14 mouse cellular contexts compared by ENCODE assay signal in the genomic region with DNA sequence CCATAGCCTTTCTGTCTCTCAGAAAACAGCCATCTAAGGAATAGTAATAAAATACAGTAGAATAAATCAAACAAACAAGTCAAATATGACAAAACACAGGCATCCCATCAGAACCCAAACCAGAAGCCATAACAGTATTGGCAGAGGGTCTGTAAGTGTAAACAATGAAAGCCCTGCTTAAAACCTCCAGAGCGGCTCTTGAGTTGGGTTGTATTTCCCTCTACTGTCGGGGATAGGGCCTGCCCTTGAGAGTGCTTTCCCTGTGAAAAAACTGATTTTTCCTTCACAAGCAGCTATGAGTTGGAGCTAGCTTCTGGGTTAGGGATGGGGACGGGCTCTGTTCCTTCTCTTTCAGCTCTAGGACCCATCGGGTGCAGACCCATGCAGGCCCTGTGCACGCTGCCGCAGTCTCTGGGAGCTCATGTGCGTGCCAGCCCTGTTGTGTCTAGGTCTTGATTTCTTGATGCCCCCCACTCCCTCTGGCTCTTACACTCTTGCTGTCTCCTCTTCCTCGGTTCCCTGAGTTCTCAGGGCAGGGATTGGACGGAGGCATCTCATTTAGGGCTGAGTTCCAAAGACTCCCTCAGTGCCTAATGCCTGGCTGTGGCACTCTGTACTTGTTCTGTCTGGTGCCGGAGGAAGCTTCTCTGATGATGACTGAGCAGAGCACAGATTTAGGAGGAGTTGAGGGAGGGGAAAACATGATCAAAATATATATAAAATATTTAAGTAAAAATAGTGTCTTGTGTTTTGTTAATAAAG. TPM values are rescaled to one million over a fixed set of nuclear protein-coding genes. Genes with fewer than 3 reads are reported as not detected.
DNase-seq lines count a peak whose midpoint lies in the region; ATAC-seq and TF ChIP-seq lines count a peak whose summit lies in the region.
"Had no signal": no experiment of that assay in that cellular context is flagged by ENCODE, and none has a peak within 500 bp of the region (broad histone marks: within the 10 kb centered on the region; RNA-seq: fewer than 3 reads in every experiment).

No protein-coding gene starts in this region.

- H3K4me2 ChIP-seq in heart, embryonic 15.5 days, result no peak overlapping the region
- H3K4me2 ChIP-seq in lung, postnatal 0 days (replicated peaks; ENCODE audit: low read depth, low read length), result no peak overlapping the region
- H3K4me2 ChIP-seq in intestine, embryonic 14.5 days (ENCODE audit: low read length), result 0 out of 2 replicates have a peak overlapping the region, but pooled peaks have one; percentile 22
- H3K4me2 ChIP-seq: hindbrain, embryonic 15.5 days; neural tube, embryonic 13.5 days had no signal

- H3K27me3 ChIP-seq in heart, embryonic 15.5 days, result no peaks in the 10 kb centered on the region
- no peaks in the 10 kb centered on the region for H3K27me3 ChIP-seq in lung, postnatal 0 days (replicated peaks; ENCODE audit: insufficient read depth, low read length)
- H3K27me3 ChIP-seq in intestine, embryonic 14.5 days (replicated peaks; ENCODE audit: control insufficient read depth, insufficient read depth, low read length), result no peaks in the 10 kb centered on the region
- H3K27me3 ChIP-seq: hindbrain, embryonic 15.5 days; neural tube, embryonic 13.5 days had no signal

- no peak for DNase-seq in heart, postnatal 14 days
- DNase-seq in lung, postnatal 0 days (ENCODE audit: low spot score), result peak; percentile 35
- no peak for DNase-seq in lung, postnatal 25 days (ENCODE audit: low spot score)
- no peak for DNase-seq in intestine, embryonic 14.5 days (ENCODE audit: low spot score)
- no peak for DNase-seq in testis, postnatal 14 days (ENCODE audit: low spot score)
- DNase-seq: adrenal gland, postnatal 25 days; liver, postnatal 0 days; midbrain, embryonic 14.5 days; thymus, postnatal 36 days had no signal

- no peaks in the 10 kb centered on the region for H3K9me3 ChIP-seq in heart, embryonic 15.5 days (replicated peaks)
- H3K9me3 ChIP-seq in lung, postnatal 0 days (ENCODE audit: low read length), result no peaks in the 10 kb centered on the region
- no peaks in the 10 kb centered on the region for H3K9me3 ChIP-seq in intestine, embryonic 14.5 days (ENCODE audit: control insufficient read depth, low read length)
- H3K9me3 ChIP-seq: heart, embryonic 10.5 days; hindbrain, embryonic 15.5 days; neural tube, embryonic 13.5 days had no signal

- no peak for ATAC-seq in heart, embryonic 15.5 days (replicated peaks; ENCODE audit: insufficient number of reproducible peaks, insufficient read depth, low FRiP score, low read depth)
- ATAC-seq in lung, postnatal 0 days, result no peak
- no peak; the same call in 1 of the 2 replicates for ATAC-seq in intestine, embryonic 14.5 days (replicated peaks; ENCODE audit: low FRiP score, low TSS enrichment, low read depth)
- ATAC-seq in megakaryocyte, adult 5-6 weeks (ENCODE audit: poor library complexity, severe bottlenecking), result no peak
- ATAC-seq: liver, postnatal 0 days had no signal

- no peak for TF ChIP-seq EP300 in lung, postnatal 0 days (IDR thresholded peaks at IDR 0.05)

- H3K9ac ChIP-seq in heart, embryonic 15.5 days, result no peak overlapping the region
- H3K9ac ChIP-seq in lung, postnatal 0 days (replicated peaks; ENCODE audit: low read depth), result no peak overlapping the region
- H3K9ac ChIP-seq in intestine, embryonic 14.5 days (ENCODE audit: low read length), result no peak overlapping the region
- H3K9ac ChIP-seq: hindbrain, embryonic 15.5 days; liver, postnatal 0 days; neural tube, embryonic 13.5 days had no signal

- 0 out of 2 replicates have a peak overlapping the region, but pooled peaks have one; percentile 28 for H3K27ac ChIP-seq in heart, embryonic 15.5 days
- H3K27ac ChIP-seq in lung, postnatal 0 days (ENCODE audit: low read length), result peak overlapping the region; percentile 38; the same call in 1 of the 2 replicates
- peak overlapping the region; percentile 47 for H3K27ac ChIP-seq in intestine, embryonic 14.5 days (ENCODE audit: low read depth)
- H3K27ac ChIP-seq: heart, embryonic 10.5 days; hindbrain, embryonic 15.5 days; neural tube, embryonic 13.5 days had no signal

- peaks cover 6% of the 10 kb centered on the region; the same call in 1 of the 2 replicates for H3K4me1 ChIP-seq in heart, embryonic 15.5 days (replicated peaks)
- peaks cover 11% of the 10 kb centered on the region; the same call in 1 of the 2 replicates for H3K4me1 ChIP-seq in lung, postnatal 0 days (ENCODE audit: insufficient read depth, low read depth, low read length)
- peaks cover 26% of the 10 kb centered on the region for H3K4me1 ChIP-seq in intestine, embryonic 14.5 days (replicated peaks; ENCODE audit: control insufficient read depth, insufficient read depth, low read length)

- intact Hi-C loops in heart, postnatal 14 days (cut with DNase I), result no loop called here

- peak; percentile 25 for TF ChIP-seq CTCF in lung, postnatal 0 days (IDR thresholded peaks at IDR 0.05)

- WGBS in heart, embryonic 15.5 days, result 73% methylated on average over 10 of the region's 10 CpGs
- WGBS in lung, postnatal 0 days, result 53% methylated on average over 10 of the region's 10 CpGs
- WGBS in intestine, embryonic 14.5 days, result 43% methylated on average over 10 of the region's 10 CpGs

- peaks cover 2% of the 10 kb centered on the region; the same call in 1 of the 2 replicates for H3K36me3 ChIP-seq in heart, embryonic 15.5 days
- no peaks in the 10 kb centered on the region for H3K36me3 ChIP-seq in lung, postnatal 0 days (ENCODE audit: insufficient read depth, low read length)
- H3K36me3 ChIP-seq in intestine, embryonic 14.5 days (ENCODE audit: control insufficient read depth, insufficient read depth, low read length), result peaks cover 8% of the 10 kb centered on the region
- H3K36me3 ChIP-seq: hindbrain, embryonic 15.5 days had no signal

- no peak overlapping the region for H3K4me3 ChIP-seq in heart, embryonic 15.5 days
- no peak overlapping the region for H3K4me3 ChIP-seq in lung, postnatal 0 days (ENCODE audit: low read depth, low read length)
- H3K4me3 ChIP-seq in intestine, embryonic 14.5 days (ENCODE audit: low read depth, low read length), result no peak overlapping the region
- H3K4me3 ChIP-seq: heart, embryonic 10.5 days; hindbrain, embryonic 15.5 days; neural tube, embryonic 13.5 days had no signal

RNA-seq across cellular contexts. Expression of a gene that starts 20.3 kb away (rescaled TPM):
- polyA plus RNA-seq in heart, embryonic 15.5 days (2015; fragmentation: Nextera tagmentation; extraction: Ambion mirVana), result 15.1 and 19.1 TPM in 2 replicates
- 10 to 100 TPM; 17.6 to 18.0 TPM for total RNA-seq in heart, postnatal 14 days (2021)
- polyA plus RNA-seq in lung, postnatal 0 days (2015; fragmentation: Nextera tagmentation; extraction: Ambion mirVana), result 37.1 and 43.8 TPM in 2 replicates
- polyA plus RNA-seq in intestine, embryonic 14.5 days (2014; fragmentation: Nextera tagmentation; extraction: Ambion mirVana), result 48.0 and 51.8 TPM in 2 replicates
- 18.8 and 19.9 TPM in 2 replicates for total RNA-seq in megakaryocyte, adult 5-6 weeks (2015)
- total RNA-seq in megakaryocyte, adult 5-6 weeks (2017), result 12.4 and 14.7 TPM in 2 replicates

RNA-seq across cellular contexts. Expression of a gene that starts 46.6 kb away (rescaled TPM):
- 4.9 and 5.7 TPM in 2 replicates for polyA plus RNA-seq in heart, embryonic 15.5 days (2015; fragmentation: Nextera tagmentation; extraction: Ambion mirVana)
- 10 to 100 TPM; 17.4 to 20.7 TPM for total RNA-seq in heart, postnatal 14 days (2021)
- 4.4 and 4.8 TPM in 2 replicates for polyA plus RNA-seq in lung, postnatal 0 days (2015; fragmentation: Nextera tagmentation; extraction: Ambion mirVana)
- 8.8 and 9.1 TPM in 2 replicates for polyA plus RNA-seq in intestine, embryonic 14.5 days (2014; fragmentation: Nextera tagmentation; extraction: Ambion mirVana)
- total RNA-seq in megakaryocyte, adult 5-6 weeks (2015), result 31.0 and 31.1 TPM in 2 replicates
- total RNA-seq in megakaryocyte, adult 5-6 weeks (2017), result 17.3 and 20.4 TPM in 2 replicates
